Mouse (Mus musculus): ENCODE measurements around the gene Luc7l3. TPM values are rescaled to one million over a fixed set of nuclear protein-coding genes. Genes with fewer than 3 reads are reported as not detected.

Gene Luc7l3
- polyA plus RNA-seq, 1 experiment from 2014 or later, result 70.9 TPM

- Histone ChIP-seq H3K9ac (peak overlapping the region; percentile 100), H3K9me3 (replicated peaks) (no peaks in the 10 kb centered on the region), H3K36me3 (0 out of 2 replicates have a peak, but pooled peaks cover 4% of the 10 kb centered on the region), H3K27ac (peak overlapping the region; percentile 99), H3K4me3 (peak overlapping the region; percentile 100), H3K4me2 (peak overlapping the region; percentile 75), H3K27me3 (no peaks in the 10 kb centered on the region), H3K4me1 (replicated peaks) (peaks cover 39% of the 10 kb centered on the region)
- ATAC-seq (replicated peaks; ENCODE audit: insufficient number of reproducible peaks, insufficient read depth, low FRiP score, low read depth), result peak; percentile 68
- WGBS, result under 1% methylated on average over 67 of the region's 67 CpGs
Observed at GRCm38 (mm10) chr11:94320969-94321930, 538 bp downstream of the Luc7l3 start.

- ATAC-seq (replicated peaks; ENCODE audit: insufficient number of reproducible peaks, insufficient read depth, low FRiP score, low read depth), result no peak
- H3K27ac ChIP-seq, result no peak overlapping the region
- 0 out of 2 replicates have a peak, but pooled peaks cover 4% of the 10 kb centered on the region for H3K36me3 ChIP-seq
- no peaks in the 10 kb centered on the region for H3K27me3 ChIP-seq
- WGBS, result 65% methylated on average over 5 of the region's 5 CpGs
- no peak overlapping the region for H3K9ac ChIP-seq
- no peak overlapping the region for H3K4me3 ChIP-seq
- H3K4me2 ChIP-seq, result no peak overlapping the region
- H3K9me3 ChIP-seq (replicated peaks), result no peaks in the 10 kb centered on the region
- peaks cover 64% of the 10 kb centered on the region for H3K4me1 ChIP-seq (replicated peaks)
Observed at GRCm38 (mm10) chr11:94318056-94318455, 3.7 kb downstream of the Luc7l3 start.

- 58% methylated on average over 4 of the region's 4 CpGs for WGBS
- no peaks in the 10 kb centered on the region for H3K27me3 ChIP-seq
- no peak overlapping the region for H3K9ac ChIP-seq
- H3K36me3 ChIP-seq, result 0 out of 2 replicates have a peak, but pooled peaks cover 4% of the 10 kb centered on the region
- peaks cover 64% of the 10 kb centered on the region for H3K4me1 ChIP-seq (replicated peaks)
- H3K9me3 ChIP-seq (replicated peaks), result no peaks in the 10 kb centered on the region
- no peak overlapping the region for H3K27ac ChIP-seq
- H3K4me2 ChIP-seq, result no peak overlapping the region
- no peak for ATAC-seq (replicated peaks; ENCODE audit: insufficient number of reproducible peaks, insufficient read depth, low FRiP score, low read depth)
- no peak overlapping the region for H3K4me3 ChIP-seq
Observed at GRCm38 (mm10) chr11:94317515-94317914, 4.3 kb downstream of the Luc7l3 start.

GRCm38 (mm10) chr11:94317014-94317413 lies 4.8 kb downstream of the Luc7l3 start:
- H3K4me2 ChIP-seq, result no peak overlapping the region
- H3K4me3 ChIP-seq, result no peak overlapping the region
- H3K27ac ChIP-seq, result no peak overlapping the region
- H3K4me1 ChIP-seq (replicated peaks), result peaks cover 65% of the 10 kb centered on the region
- H3K27me3 ChIP-seq, result no peaks in the 10 kb centered on the region
- H3K9me3 ChIP-seq (replicated peaks), result no peaks in the 10 kb centered on the region
- H3K9ac ChIP-seq, result no peak overlapping the region
- H3K36me3 ChIP-seq, result 0 out of 2 replicates have a peak, but pooled peaks cover 4% of the 10 kb centered on the region
- no peak for ATAC-seq (replicated peaks; ENCODE audit: insufficient number of reproducible peaks, insufficient read depth, low FRiP score, low read depth)
- 69% methylated on average over 1 of the region's 1 CpGs for WGBS

- H3K9ac ChIP-seq, result no peak overlapping the region
- H3K36me3 ChIP-seq, result 0 out of 2 replicates have a peak, but pooled peaks cover 4% of the 10 kb centered on the region
- peaks cover 67% of the 10 kb centered on the region for H3K4me1 ChIP-seq (replicated peaks)
- H3K27ac ChIP-seq, result no peak overlapping the region
- H3K9me3 ChIP-seq (replicated peaks), result no peaks in the 10 kb centered on the region
- no peaks in the 10 kb centered on the region for H3K27me3 ChIP-seq
- ATAC-seq (replicated peaks; ENCODE audit: insufficient number of reproducible peaks, insufficient read depth, low FRiP score, low read depth), result no peak
- no peak overlapping the region for H3K4me3 ChIP-seq
- 67% methylated on average over 2 of the region's 2 CpGs for WGBS
- H3K4me2 ChIP-seq, result no peak overlapping the region
Observed at GRCm38 (mm10) chr11:94316528-94316927, 5.3 kb downstream of the Luc7l3 start.

- Histone ChIP-seq H3K27ac (peak overlapping the region; percentile 17; the same call in 1 of the 2 replicates), H3K36me3 (0 out of 2 replicates have a peak, but pooled peaks cover 4% of the 10 kb centered on the region), H3K4me1 (replicated peaks) (peaks cover 69% of the 10 kb centered on the region), H3K4me2 (no peak overlapping the region), H3K9ac (no peak overlapping the region), H3K27me3 (no peaks in the 10 kb centered on the region), H3K4me3 (no peak overlapping the region), H3K9me3 (replicated peaks) (no peaks in the 10 kb centered on the region)
- no peak for ATAC-seq (replicated peaks; ENCODE audit: insufficient number of reproducible peaks, insufficient read depth, low FRiP score, low read depth)
- WGBS, result 35% methylated on average over 1 of the region's 1 CpGs
Observed at GRCm38 (mm10) chr11:94315308-94315707, 6.5 kb downstream of the Luc7l3 start.

GRCm38 (mm10) chr11:94314098-94314652 lies 7.6 kb downstream of the Luc7l3 start:
- no peak overlapping the region for H3K4me2 ChIP-seq
- H3K27ac ChIP-seq, result peak overlapping the region; percentile 45
- no peak for ATAC-seq (replicated peaks; ENCODE audit: insufficient number of reproducible peaks, insufficient read depth, low FRiP score, low read depth)
- H3K27me3 ChIP-seq, result no peaks in the 10 kb centered on the region
- H3K9ac ChIP-seq, result no peak overlapping the region
- H3K4me1 ChIP-seq (replicated peaks), result peaks cover 58% of the 10 kb centered on the region
- 18% methylated on average over 2 of the region's 2 CpGs for WGBS
- H3K36me3 ChIP-seq, result no peaks in the 10 kb centered on the region
- H3K9me3 ChIP-seq (replicated peaks), result no peaks in the 10 kb centered on the region
- no peak overlapping the region for H3K4me3 ChIP-seq

GRCm38 (mm10) chr11:94312733-94313132 lies 9.1 kb downstream of the Luc7l3 start:
- Histone ChIP-seq H3K27me3 (no peaks in the 10 kb centered on the region), H3K9me3 (replicated peaks) (no peaks in the 10 kb centered on the region), H3K9ac (no peak overlapping the region), H3K4me1 (replicated peaks) (peaks cover 51% of the 10 kb centered on the region), H3K4me3 (no peak overlapping the region), H3K4me2 (no peak overlapping the region), H3K36me3 (peaks cover 7% of the 10 kb centered on the region; the same call in 1 of the 2 replicates), H3K27ac (no peak overlapping the region)
- ATAC-seq (replicated peaks; ENCODE audit: insufficient number of reproducible peaks, insufficient read depth, low FRiP score, low read depth), result no peak
- WGBS, result 82% methylated on average over 1 of the region's 1 CpGs

GRCm38 (mm10) chr11:94294996-94295845 lies 26.6 kb downstream of the Luc7l3 start:
- H3K9ac ChIP-seq, result no peak overlapping the region

GRCm38 (mm10) chr11:94290062-94290740 lies 31.6 kb downstream of the Luc7l3 start:
- Histone ChIP-seq H3K27ac (no peak overlapping the region), H3K36me3 (peaks cover 87% of the 10 kb centered on the region), H3K4me1 (replicated peaks) (no peaks in the 10 kb centered on the region), H3K27me3 (no peaks in the 10 kb centered on the region), H3K9me3 (replicated peaks) (no peaks in the 10 kb centered on the region), H3K4me3 (no peak overlapping the region), H3K4me2 (no peak overlapping the region), H3K9ac (no peak overlapping the region)
- ATAC-seq (replicated peaks; ENCODE audit: insufficient number of reproducible peaks, insufficient read depth, low FRiP score, low read depth), result no peak
- 73% methylated on average over 10 of the region's 10 CpGs for WGBS

More at GRCm38 (mm10) chr11:94294996-94295845, 26.6 kb downstream of the Luc7l3 start:
- no peak overlapping the region for H3K4me2 ChIP-seq
- peaks cover 88% of the 10 kb centered on the region for H3K36me3 ChIP-seq
- H3K27ac ChIP-seq, result peak overlapping the region; percentile 14; the same call in 1 of the 2 replicates
- H3K9me3 ChIP-seq (replicated peaks), result no peaks in the 10 kb centered on the region
- ATAC-seq (replicated peaks; ENCODE audit: insufficient number of reproducible peaks, insufficient read depth, low FRiP score, low read depth), result no peak
- no peaks in the 10 kb centered on the region for H3K27me3 ChIP-seq
- WGBS, result 72% methylated on average over 9 of the region's 9 CpGs
- H3K4me3 ChIP-seq, result no peak overlapping the region
- H3K4me1 ChIP-seq (replicated peaks), result no peaks in the 10 kb centered on the region

Data from heart, embryonic 15.5 days (tissue).